In the genomic region with DNA sequence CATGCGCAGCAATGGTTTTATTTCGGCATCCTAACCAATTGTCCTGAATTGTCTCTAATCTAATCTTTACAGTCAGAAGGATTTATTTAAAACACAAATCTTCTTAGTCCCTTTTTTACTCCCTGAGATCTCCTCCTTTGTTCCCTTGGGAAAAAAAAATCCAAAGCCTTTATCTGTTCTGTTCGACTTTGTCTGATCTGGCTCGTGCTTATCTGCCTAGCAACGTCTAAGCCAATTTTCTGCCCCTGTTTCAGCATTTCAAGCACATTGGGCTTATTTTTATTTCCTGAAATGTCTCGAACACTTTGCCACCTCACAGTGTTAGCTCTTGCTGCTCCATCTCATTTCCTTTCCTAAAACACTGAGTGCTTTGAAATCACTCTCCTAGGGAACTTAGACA, we compare ENCODE assay signal across 18 mouse cellular contexts.
DNase-seq lines count a peak whose midpoint lies in the region; ATAC-seq and TF ChIP-seq lines count a peak whose summit lies in the region.
"Had no signal": no experiment of that assay in that cellular context is flagged by ENCODE, and none has a peak within 500 bp of the region (broad histone marks: within the 10 kb centered on the region; RNA-seq: fewer than 3 reads in every experiment).

No protein-coding gene starts in this region.

- H3K4me2 ChIP-seq in forebrain, postnatal 0 days (ENCODE audit: low read depth) = no peak overlapping the region
- no peak overlapping the region for H3K4me2 ChIP-seq in forebrain, embryonic 13.5 days
- H3K4me2 ChIP-seq in midbrain, embryonic 14.5 days (ENCODE audit: low read length) = no peak overlapping the region
- H3K4me2 ChIP-seq: heart, embryonic 13.5 days; hindbrain, embryonic 12.5 days had no signal

- no peak overlapping the region for H3K4me3 ChIP-seq in forebrain, postnatal 0 days (ENCODE audit: low read depth, low read length)
- no peak overlapping the region for H3K4me3 ChIP-seq in forebrain, embryonic 13.5 days
- H3K4me3 ChIP-seq in midbrain, embryonic 14.5 days (replicated peaks; ENCODE audit: low read depth, low read length) = no peak overlapping the region
- H3K4me3 ChIP-seq: embryonic facial prominence, embryonic 10.5 days; heart, embryonic 13.5 days; hindbrain, embryonic 12.5 days had no signal

- no peak for TF ChIP-seq CTCF in forebrain, postnatal 0 days (IDR thresholded peaks at IDR 0.05; ENCODE audit: low read depth)

- H3K27ac ChIP-seq in forebrain, postnatal 0 days (ENCODE audit: low read depth, low read length) = no peak overlapping the region
- no peak overlapping the region for H3K27ac ChIP-seq in forebrain, embryonic 13.5 days
- H3K27ac ChIP-seq in midbrain, embryonic 14.5 days (replicated peaks; ENCODE audit: low read depth, low read length) = no peak overlapping the region
- H3K27ac ChIP-seq: embryonic facial prominence, embryonic 10.5 days; heart, embryonic 13.5 days; hindbrain, embryonic 12.5 days had no signal

- WGBS in forebrain, postnatal 0 days = 29% methylated on average over 6 of the region's 6 CpGs
- WGBS in forebrain, embryonic 13.5 days = 34% methylated on average over 6 of the region's 6 CpGs
- 16% methylated on average over 6 of the region's 6 CpGs for WGBS in midbrain, embryonic 14.5 days

- H3K36me3 ChIP-seq in forebrain, postnatal 0 days (ENCODE audit: insufficient read depth) = no peaks in the 10 kb centered on the region
- H3K36me3 ChIP-seq in forebrain, embryonic 13.5 days (ENCODE audit: poor library complexity, severe bottlenecking) = no peaks in the 10 kb centered on the region
- H3K36me3 ChIP-seq in midbrain, embryonic 14.5 days (ENCODE audit: control insufficient read depth, insufficient read depth, low read length) = no peaks in the 10 kb centered on the region
- H3K36me3 ChIP-seq: embryonic facial prominence, embryonic 10.5 days; heart, embryonic 13.5 days; hindbrain, embryonic 12.5 days had no signal

- peak; percentile 71 for ATAC-seq in forebrain, postnatal 0 days
- no peak for ATAC-seq in forebrain, embryonic 13.5 days
- no peak for ATAC-seq in midbrain, embryonic 14.5 days (ENCODE audit: low FRiP score, low TSS enrichment)
- ATAC-seq: forebrain, embryonic 16.5 days; hindbrain, embryonic 16.5 days had no signal

- no peak overlapping the region for H3K9ac ChIP-seq in forebrain, postnatal 0 days
- no peak overlapping the region for H3K9ac ChIP-seq in forebrain, embryonic 13.5 days
- H3K9ac ChIP-seq in midbrain, embryonic 14.5 days (replicated peaks; ENCODE audit: low read length) = no peak overlapping the region
- H3K9ac ChIP-seq: heart, embryonic 13.5 days; hindbrain, embryonic 12.5 days had no signal

- peak; percentile 37 for DNase-seq in forebrain, postnatal 0 days
- peak; percentile 46 for DNase-seq in retina, postnatal 1 day
- no peak for DNase-seq in retina, embryonic 14.5 days (ENCODE audit: low spot score)
- peak; percentile 68 for DNase-seq in midbrain, embryonic 14.5 days
- DNase-seq in spleen, adult 18-20 months = no peak
- no peak for DNase-seq in ovary, postnatal 36 days (ENCODE audit: low spot score)
- DNase-seq: adrenal gland, postnatal 10 days; cerebellum, adult 2 months; cerebellum, postnatal 10 days; gastrocnemius, postnatal 36 days; heart, adult 11 months; heart, postnatal 36 days had no signal

- H3K9me3 ChIP-seq in forebrain, postnatal 0 days (ENCODE audit: low read length) = no peaks in the 10 kb centered on the region
- no peaks in the 10 kb centered on the region for H3K9me3 ChIP-seq in forebrain, embryonic 13.5 days (replicated peaks)
- no peaks in the 10 kb centered on the region for H3K9me3 ChIP-seq in midbrain, embryonic 14.5 days (ENCODE audit: control insufficient read depth, low read length)
- H3K9me3 ChIP-seq: embryonic facial prominence, embryonic 10.5 days; heart, embryonic 13.5 days; hindbrain, embryonic 12.5 days had no signal

- H3K4me1 ChIP-seq in forebrain, postnatal 0 days (ENCODE audit: insufficient read depth) = no peaks in the 10 kb centered on the region
- H3K4me1 ChIP-seq in forebrain, embryonic 13.5 days = no peaks in the 10 kb centered on the region
- H3K4me1 ChIP-seq in midbrain, embryonic 14.5 days (ENCODE audit: control insufficient read depth, insufficient read depth, low read length) = peaks cover 4% of the 10 kb centered on the region; the same call in 1 of the 2 replicates
- H3K4me1 ChIP-seq: embryonic facial prominence, embryonic 10.5 days; heart, embryonic 13.5 days; hindbrain, embryonic 12.5 days had no signal

- H3K27me3 ChIP-seq in forebrain, postnatal 0 days (ENCODE audit: insufficient read depth, low read length) = no peaks in the 10 kb centered on the region
- no peaks in the 10 kb centered on the region for H3K27me3 ChIP-seq in forebrain, embryonic 13.5 days
- peaks cover 4% of the 10 kb centered on the region; the same call in 1 of the 2 replicates for H3K27me3 ChIP-seq in midbrain, embryonic 14.5 days (ENCODE audit: control insufficient read depth, insufficient read depth, low read length)
- H3K27me3 ChIP-seq: heart, embryonic 13.5 days; hindbrain, embryonic 12.5 days had no signal

Comparison
In these comparisons a context has a peak if more than half of its experiments do, and no peak if none do; other contexts are left out.
1. DNase-seq: peak in forebrain, postnatal 0 days (single experiment), retina, postnatal 1 day (single experiment) and midbrain, embryonic 14.5 days (single experiment); none in retina, embryonic 14.5 days (single experiment), spleen, adult 18-20 months (0 of 2) and ovary, postnatal 36 days (single experiment).